Mouse (Mus musculus) lung, postnatal 0 days (tissue): ENCODE results near the gene St3gal6.

Experiments
- CTCF ChIP-seq: IDR thresholded peaks from 2 replicates; pipeline ENCODE4 v1.5.1; 2016; ENCODE audit warnings: antibody characterized with exemption, mild to moderate bottlenecking
- EP300 ChIP-seq: IDR thresholded peaks from 2 replicates; pipeline ENCODE4 v1.6.1; 2016; ENCODE audit warnings: antibody characterized with exemption, mild to moderate bottlenecking, control low read depth

DNA sequence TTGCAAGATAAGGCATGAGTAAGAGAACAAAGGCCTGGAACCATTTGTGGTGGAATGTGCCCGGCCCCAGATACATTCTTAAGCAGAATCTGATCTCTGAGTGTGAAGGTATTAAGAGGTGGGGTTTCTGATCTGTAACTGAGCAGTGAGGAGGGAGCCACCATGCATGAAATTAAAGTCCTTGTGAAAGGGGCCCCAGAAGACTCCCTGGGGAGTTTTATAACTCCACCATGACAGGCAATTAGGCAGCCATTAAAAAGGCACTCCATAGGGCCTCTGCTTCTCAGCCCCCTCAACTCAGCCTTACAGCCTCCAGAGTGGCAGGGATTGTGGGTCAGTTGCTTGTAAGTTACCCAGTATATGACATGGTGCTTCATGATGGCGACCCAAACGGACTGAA, 8.5 kb upstream of the St3gal6 start:
- TF ChIP-seq CTCF (no peak), EP300 (no peak)
